Mouse (Mus musculus): ENCODE results near the gene Ccr10.

- TF ChIP-seq EP300 (IDR thresholded peaks at IDR 0.05; ENCODE audit: insufficient read depth, low read depth, low read length) (no peak), CTCF (IDR thresholded peaks at IDR 0.05) (no peak), POLR2A (IDR thresholded peaks at IDR 0.05; ENCODE audit: insufficient read depth, low read depth, low read length) (0 out of 2 replicates have a peak, but pooled peaks have one; percentile 13)
Measured at GRCm38 (mm10) chr11:101224337-101224736, 49.1 kb upstream of the Ccr10 start.

Measured in heart, adult 2 months (tissue).